Mouse (Mus musculus) limb, embryonic 13.5 days (tissue): ENCODE data around the gene Gmppa. TPM values are rescaled to one million over a fixed set of nuclear protein-coding genes. Genes with fewer than 3 reads are reported as not detected.

Experiments used
- ATAC-seq: fragments of 200-750 bp; cut with Nextera tagmentation; 2 replicates; pipeline ENCODE4 v1.8.0; 2017; ENCODE audit warnings: low read depth, moderate number of reproducible peaks, moderate TSS enrichment; ENCODE audit not compliant: low FRiP score
- H3K27ac ChIP-seq: fragments of 300-500 bp; sonication (generic); 2 replicates; pipeline ENCODE4 v1.5.1; 2015; ENCODE audit warnings: inconsistent platforms, mild to moderate bottlenecking, moderate library complexity
- H3K27me3 ChIP-seq: fragments of 300-500 bp; sonication (generic); 2 replicates; pipeline ENCODE4 v1.6.1; 2015; ENCODE audit warnings: mild to moderate bottlenecking, inconsistent platforms
- H3K36me3 ChIP-seq: fragments of 300-500 bp; sonication (generic); 2 replicates; pipeline ENCODE4 v1.6.1; 2015; ENCODE audit warnings: inconsistent platforms, mild to moderate bottlenecking, moderate library complexity
- H3K4me1 ChIP-seq: fragments of 300-500 bp; sonication (generic); 2 replicates; pipeline ENCODE4 v1.6.1; 2015; ENCODE audit warnings: inconsistent platforms
- H3K4me2 ChIP-seq: fragments of 300-500 bp; sonication (generic); replicated peaks from 2 replicates; pipeline ENCODE4 v1.6.1; 2015; ENCODE audit warnings: inconsistent platforms, mild to moderate bottlenecking, moderate library complexity
- H3K4me3 ChIP-seq: fragments of 300-500 bp; sonication (generic); 2 replicates; pipeline ENCODE4 v1.5.1; 2015; ENCODE audit warnings: moderate library complexity, mild to moderate bottlenecking, inconsistent platforms
- H3K9ac ChIP-seq: fragments of 300-500 bp; sonication (generic); 2 replicates; pipeline ENCODE4 v1.6.1; 2015; ENCODE audit warnings: mild to moderate bottlenecking, inconsistent platforms
- H3K9me3 ChIP-seq: fragments of 300-500 bp; sonication (generic); 2 replicates; pipeline ENCODE4 v1.6.1; 2016; ENCODE audit warnings: inconsistent platforms
- WGBS: fragments of 180-500 bp; shearing (Covaris S2); methylation state at CpG from one replicate; pipeline ENCODE4 v1.1.7; 2015; 5-methylcytosine and 5-hydroxymethylcytosine counted together
- polyA plus RNA-seq: library from polyadenylated mRNA; unstranded; fragments of >200 nt; fragmentation: Nextera tagmentation; extraction: Ambion mirVana; gene quantifications from 2 replicates; pipeline ENCODE4 v1.2.1, GENCODE M21; 2015

Gene Gmppa
- polyA plus RNA-seq, 1 experiment from 2014 or later = 71.8 TPM

DNA sequence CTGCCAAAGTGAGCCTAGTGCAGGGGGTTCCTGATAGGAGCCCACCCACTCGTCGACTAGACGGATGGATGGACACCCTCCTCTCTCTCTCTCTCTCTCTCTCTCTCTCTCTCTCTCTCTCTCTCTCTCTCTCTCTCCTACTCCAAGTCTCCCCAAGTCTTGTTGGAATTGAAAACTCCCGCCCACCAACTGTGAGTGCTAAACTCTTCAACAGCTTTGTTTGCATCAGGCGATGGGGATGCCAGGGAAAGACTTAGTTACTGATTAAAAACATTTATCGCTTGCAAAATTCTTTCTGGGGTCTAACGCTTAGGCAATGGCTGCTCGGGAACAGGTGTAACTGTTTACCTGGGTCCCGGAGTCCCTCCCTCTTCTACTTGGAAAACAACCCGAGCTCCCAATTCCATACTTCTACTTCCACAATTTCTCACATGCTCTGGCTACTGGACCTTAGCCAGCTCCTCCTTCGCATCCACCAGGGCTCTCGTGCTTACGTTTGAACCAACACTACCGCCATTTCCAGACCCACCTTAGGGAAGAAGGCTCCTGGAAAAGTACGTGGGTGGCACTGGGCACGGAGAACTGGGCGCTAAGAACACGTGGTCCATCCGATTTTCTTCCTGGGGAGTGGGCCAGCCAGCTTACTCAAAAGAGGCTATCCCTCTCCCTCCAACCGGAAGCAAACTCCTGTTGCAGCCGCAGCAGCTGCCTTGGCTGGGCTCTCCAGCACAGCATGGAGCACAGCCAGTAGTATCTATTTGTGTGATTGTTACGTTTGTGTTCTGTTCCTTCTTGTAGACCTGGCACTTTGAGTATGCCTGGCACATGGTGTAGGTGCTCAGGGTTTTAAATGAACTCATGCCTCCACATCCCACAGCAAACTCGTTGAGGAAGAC lies 23.3 kb downstream of the Gmppa start:
- ATAC-seq = 0 out of 2 replicates have a peak, but pooled peaks have one; percentile 24
- Histone ChIP-seq H3K4me3 (peak overlapping the region; percentile 37), H3K4me1 (peaks cover 36% of the 10 kb centered on the region), H3K27me3 (peaks cover 73% of the 10 kb centered on the region), H3K27ac (no peak overlapping the region), H3K4me2 (peak overlapping the region; percentile 61), H3K9ac (peak overlapping the region; percentile 56), H3K9me3 (no peaks in the 10 kb centered on the region), H3K36me3 (no peaks in the 10 kb centered on the region)
- WGBS = 12% methylated on average over 20 of the region's 23 CpGs

GRCm38 (mm10) chr1:75460297-75460696 lies 24.6 kb downstream of the Gmppa start:
- Histone ChIP-seq H3K9me3 (no peaks in the 10 kb centered on the region), H3K27ac (no peak overlapping the region), H3K36me3 (no peaks in the 10 kb centered on the region), H3K9ac (no peak overlapping the region), H3K4me1 (peaks cover 36% of the 10 kb centered on the region), H3K27me3 (peaks cover 73% of the 10 kb centered on the region), H3K4me3 (no peak overlapping the region), H3K4me2 (no peak overlapping the region)
- 79% methylated on average over 7 of the region's 7 CpGs for WGBS
- ATAC-seq = no peak

- peaks cover 58% of the 10 kb centered on the region for H3K27me3 ChIP-seq
- WGBS = 27% methylated on average over 1 of the region's 1 CpGs
Measured at GRCm38 (mm10) chr1:75462636-75463035, 26.9 kb downstream of the Gmppa start.

GRCm38 (mm10) chr1:75463652-75464204 lies 28.0 kb downstream of the Gmppa start:
- H3K9me3 ChIP-seq = no peaks in the 10 kb centered on the region
- H3K27ac ChIP-seq = no peak overlapping the region
- no peak overlapping the region; the same call in 1 of the 2 replicates for H3K9ac ChIP-seq
- no peaks in the 10 kb centered on the region for H3K36me3 ChIP-seq
- H3K27me3 ChIP-seq = peaks cover 58% of the 10 kb centered on the region
- no peak overlapping the region for H3K4me3 ChIP-seq
- H3K4me1 ChIP-seq = peaks cover 12% of the 10 kb centered on the region
- no peak for ATAC-seq
- H3K4me2 ChIP-seq = no peak overlapping the region
- 80% methylated on average over 5 of the region's 5 CpGs for WGBS

More at GRCm38 (mm10) chr1:75462636-75463035, 26.9 kb downstream of the Gmppa start:
- no peak overlapping the region for H3K27ac ChIP-seq
- H3K9ac ChIP-seq = no peak overlapping the region
- H3K4me1 ChIP-seq = peaks cover 23% of the 10 kb centered on the region
- H3K4me3 ChIP-seq = no peak overlapping the region
- no peaks in the 10 kb centered on the region for H3K9me3 ChIP-seq
- no peak for ATAC-seq
- no peaks in the 10 kb centered on the region for H3K36me3 ChIP-seq
- no peak overlapping the region for H3K4me2 ChIP-seq

DNA sequence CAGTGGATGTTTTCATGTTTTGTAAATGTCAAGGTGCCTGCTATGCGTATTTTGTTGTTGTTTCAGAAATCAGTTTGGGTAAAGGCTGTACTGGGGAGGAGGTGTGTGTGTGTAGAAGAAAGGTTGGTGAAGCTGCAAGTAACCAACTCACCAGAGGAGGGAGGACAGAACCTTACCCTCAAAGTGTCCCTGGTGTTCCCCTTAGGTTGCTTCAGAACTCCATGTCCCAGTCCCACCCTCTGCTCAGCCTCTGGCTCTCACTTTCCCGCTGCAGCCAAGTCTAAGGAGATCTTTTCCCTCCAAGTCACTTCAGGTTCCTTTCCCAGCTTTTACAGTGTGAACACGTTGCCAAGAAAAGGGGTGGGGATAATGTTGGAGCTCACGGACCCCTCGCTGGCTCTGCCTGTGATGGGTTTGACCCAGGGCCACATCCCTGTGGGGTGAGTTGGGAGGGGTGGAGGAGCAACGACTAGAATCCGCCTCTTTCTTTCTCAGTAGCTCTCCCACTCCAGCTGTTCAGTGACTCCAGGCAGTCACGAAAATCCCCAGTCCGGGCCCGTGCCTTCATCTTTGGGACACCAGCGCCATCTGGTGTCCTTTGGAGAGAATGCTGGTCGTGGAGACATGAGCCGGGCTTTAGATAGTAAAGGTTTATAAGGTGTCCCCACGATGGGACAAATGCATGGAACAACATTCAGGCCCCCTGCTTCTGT lies 31.6 kb downstream of the Gmppa start:
- H3K4me1 ChIP-seq = 0 out of 2 replicates have a peak, but pooled peaks cover 3% of the 10 kb centered on the region
- peak; percentile 90 for ATAC-seq
- 7% methylated on average over 14 of the region's 14 CpGs for WGBS
- H3K36me3 ChIP-seq = peaks cover 3% of the 10 kb centered on the region
- peak overlapping the region; percentile 42 for H3K4me2 ChIP-seq
- H3K4me3 ChIP-seq = no peak overlapping the region
- no peak overlapping the region; the same call in 1 of the 2 replicates for H3K27ac ChIP-seq
- peak overlapping the region; percentile 43 for H3K9ac ChIP-seq
- peaks cover 48% of the 10 kb centered on the region for H3K27me3 ChIP-seq
- H3K9me3 ChIP-seq = no peaks in the 10 kb centered on the region

DNA sequence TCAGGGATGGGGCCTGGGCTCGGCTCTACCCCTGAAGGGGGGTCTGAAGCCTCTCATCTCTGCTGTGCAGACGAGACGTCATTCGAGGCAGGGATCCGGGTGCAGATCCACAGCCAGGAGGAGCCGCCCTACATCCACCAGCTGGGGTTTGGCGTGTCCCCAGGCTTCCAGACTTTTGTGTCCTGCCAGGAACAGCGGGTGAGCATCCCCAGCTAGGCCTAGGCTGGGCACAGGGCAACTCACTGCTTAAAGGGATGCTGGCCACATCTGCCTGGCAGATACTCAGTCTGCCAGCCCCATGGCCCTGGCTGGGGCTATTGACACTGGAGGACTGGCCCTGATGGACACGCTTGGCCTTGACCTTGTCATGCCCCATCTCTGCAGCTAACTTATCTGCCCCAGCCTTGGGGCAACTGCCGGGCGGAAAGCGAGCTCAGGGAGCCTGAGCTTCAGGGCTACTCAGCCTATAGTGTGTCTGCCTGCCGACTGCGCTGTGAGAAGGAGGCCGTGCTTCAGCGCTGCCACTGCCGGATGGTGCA lies 33.6 kb downstream of the Gmppa start:
- H3K4me2 ChIP-seq = no peak overlapping the region
- H3K36me3 ChIP-seq = peaks cover 23% of the 10 kb centered on the region
- H3K27ac ChIP-seq = no peak overlapping the region
- peaks cover 40% of the 10 kb centered on the region for H3K27me3 ChIP-seq
- no peaks in the 10 kb centered on the region for H3K9me3 ChIP-seq
- ATAC-seq = no peak
- no peak overlapping the region for H3K4me3 ChIP-seq
- peaks cover 14% of the 10 kb centered on the region for H3K4me1 ChIP-seq
- no peak overlapping the region for H3K9ac ChIP-seq
- 73% methylated on average over 17 of the region's 17 CpGs for WGBS

GRCm38 (mm10) chr1:75476441-75476840 lies 40.7 kb downstream of the Gmppa start:
- no peak overlapping the region for H3K9ac ChIP-seq
- peaks cover 40% of the 10 kb centered on the region for H3K4me1 ChIP-seq
- no peaks in the 10 kb centered on the region for H3K9me3 ChIP-seq
- peaks cover 23% of the 10 kb centered on the region for H3K27me3 ChIP-seq
- no peak overlapping the region for H3K4me2 ChIP-seq
- no peak for ATAC-seq
- peaks cover 47% of the 10 kb centered on the region for H3K36me3 ChIP-seq
- no peak overlapping the region for H3K27ac ChIP-seq
- H3K4me3 ChIP-seq = no peak overlapping the region
- 93% methylated on average over 11 of the region's 11 CpGs for WGBS

- H3K4me3 ChIP-seq = peak overlapping the region; percentile 84
- H3K4me1 ChIP-seq = peaks cover 40% of the 10 kb centered on the region
- H3K4me2 ChIP-seq = peak overlapping the region; percentile 79
- 12% methylated on average over 35 of the region's 35 CpGs for WGBS
- peaks cover 33% of the 10 kb centered on the region for H3K27me3 ChIP-seq
- H3K9me3 ChIP-seq = no peaks in the 10 kb centered on the region
- no peak overlapping the region for H3K27ac ChIP-seq
- no peak overlapping the region for H3K9ac ChIP-seq
- H3K36me3 ChIP-seq = peaks cover 43% of the 10 kb centered on the region
- no peak for ATAC-seq
Measured at GRCm38 (mm10) chr1:75477264-75477965, 41.7 kb downstream of the Gmppa start.

GRCm38 (mm10) chr1:75477966-75478290 lies 42.2 kb downstream of the Gmppa start:
- H3K9me3 ChIP-seq = no peaks in the 10 kb centered on the region
- H3K4me2 ChIP-seq = peak overlapping the region; percentile 79
- 0 out of 2 replicates have a peak overlapping the region, but pooled peaks have one; percentile 81 for H3K9ac ChIP-seq
- WGBS = 41% methylated on average over 3 of the region's 3 CpGs
- H3K27ac ChIP-seq = no peak overlapping the region
- H3K36me3 ChIP-seq = peaks cover 38% of the 10 kb centered on the region
- H3K27me3 ChIP-seq = peaks cover 38% of the 10 kb centered on the region
- ATAC-seq = no peak
- peak overlapping the region; percentile 84 for H3K4me3 ChIP-seq
- peaks cover 40% of the 10 kb centered on the region for H3K4me1 ChIP-seq

- peak overlapping the region; percentile 84 for H3K4me3 ChIP-seq
- no peaks in the 10 kb centered on the region for H3K9me3 ChIP-seq
- H3K27me3 ChIP-seq = peaks cover 44% of the 10 kb centered on the region
- H3K36me3 ChIP-seq = peaks cover 33% of the 10 kb centered on the region
- H3K4me1 ChIP-seq = peaks cover 38% of the 10 kb centered on the region
- under 1% methylated on average over 19 of the region's 25 CpGs for WGBS
- H3K4me2 ChIP-seq = peak overlapping the region; percentile 79
- peak overlapping the region; percentile 81 for H3K9ac ChIP-seq
- ATAC-seq = no peak
- no peak overlapping the region for H3K27ac ChIP-seq
Measured at GRCm38 (mm10) chr1:75478497-75478896, 42.8 kb downstream of the Gmppa start.

GRCm38 (mm10) chr1:75478916-75479634 lies 43.3 kb downstream of the Gmppa start, which contains the start of the genes Chpf and Tmem198:
TSS of gene Chpf (minus strand) at chr1:75479307.
TSS of gene Tmem198 (plus strand) at chr1:75479532.
- H3K36me3 ChIP-seq = peaks cover 27% of the 10 kb centered on the region
- WGBS = under 1% methylated on average over 74 of the region's 76 CpGs
- peak within 1 kb of the TSS; percentile 81 for H3K9ac ChIP-seq
- H3K27ac ChIP-seq = peak within 1 kb of the TSS; percentile 63; the same call in 1 of the 2 replicates
- H3K27me3 ChIP-seq = peaks cover 49% of the 10 kb centered on the region
- H3K9me3 ChIP-seq = no peaks in the 10 kb centered on the region
- H3K4me1 ChIP-seq = peaks cover 32% of the 10 kb centered on the region
- peak within 1 kb of the TSS; percentile 84 for H3K4me3 ChIP-seq
- ATAC-seq = peak; percentile 91
- peak within 1 kb of the TSS; percentile 79 for H3K4me2 ChIP-seq
